Mouse (Mus musculus): ENCODE data around the gene Rora. TPM values are rescaled to one million over a fixed set of nuclear protein-coding genes. Genes with fewer than 3 reads are reported as not detected.

Gene Rora
- polyA plus RNA-seq, 1 experiment from 2014 or later, result 4.2 TPM

GRCm38 (mm10) chr9:68782011-68782410 is 128.4 kb downstream of the Rora start:
- Histone ChIP-seq H3K27ac (no peak overlapping the region), H3K27me3 (ENCODE audit: insufficient read depth, poor library complexity, severe bottlenecking) (no peaks in the 10 kb centered on the region), H3K9me3 (no peaks in the 10 kb centered on the region), H3K4me1 (replicated peaks) (0 out of 2 replicates have a peak, but pooled peaks cover 2% of the 10 kb centered on the region), H3K4me3 (no peak overlapping the region), H3K36me3 (no peaks in the 10 kb centered on the region)
- no peak for DNase-seq (ENCODE audit: low spot score)
- WGBS, result 75% methylated on average over 8 of the region's 8 CpGs

GRCm38 (mm10) chr9:68782604-68783003 is 129.0 kb downstream of the Rora start:
- DNase-seq (ENCODE audit: low spot score), result no peak
- H3K27ac ChIP-seq, result no peak overlapping the region
- 83% methylated on average over 5 of the region's 5 CpGs for WGBS

GRCm38 (mm10) chr9:68783246-68783645 is 129.7 kb downstream of the Rora start:
- H3K9me3 ChIP-seq, result no peaks in the 10 kb centered on the region
- no peaks in the 10 kb centered on the region for H3K4me1 ChIP-seq (replicated peaks)
- H3K27ac ChIP-seq, result no peak overlapping the region
- WGBS, result 83% methylated on average over 5 of the region's 5 CpGs
- no peak overlapping the region for H3K4me3 ChIP-seq
- no peak for DNase-seq (ENCODE audit: low spot score)
- H3K36me3 ChIP-seq, result no peaks in the 10 kb centered on the region
- H3K27me3 ChIP-seq (ENCODE audit: insufficient read depth, poor library complexity, severe bottlenecking), result no peaks in the 10 kb centered on the region

More at GRCm38 (mm10) chr9:68782604-68783003, 129.0 kb downstream of the Rora start:
- no peaks in the 10 kb centered on the region for H3K36me3 ChIP-seq
- H3K4me3 ChIP-seq, result no peak overlapping the region
- H3K4me1 ChIP-seq (replicated peaks), result no peaks in the 10 kb centered on the region
- H3K9me3 ChIP-seq, result no peaks in the 10 kb centered on the region
- H3K27me3 ChIP-seq (ENCODE audit: insufficient read depth, poor library complexity, severe bottlenecking), result no peaks in the 10 kb centered on the region

- Histone ChIP-seq H3K9me3 (no peaks in the 10 kb centered on the region), H3K36me3 (no peaks in the 10 kb centered on the region), H3K27ac (no peak overlapping the region), H3K4me1 (replicated peaks) (no peaks in the 10 kb centered on the region), H3K4me3 (no peak overlapping the region), H3K27me3 (ENCODE audit: insufficient read depth, poor library complexity, severe bottlenecking) (no peaks in the 10 kb centered on the region)
- no peak for DNase-seq (ENCODE audit: low spot score)
- 90% methylated on average over 8 of the region's 8 CpGs for WGBS
Measured at GRCm38 (mm10) chr9:68786614-68787293, 133.2 kb downstream of the Rora start.

GRCm38 (mm10) chr9:68787665-68788064 is 134.1 kb downstream of the Rora start:
- H3K27me3 ChIP-seq (ENCODE audit: insufficient read depth, poor library complexity, severe bottlenecking), result no peaks in the 10 kb centered on the region
- 88% methylated on average over 2 of the region's 2 CpGs for WGBS
- no peak overlapping the region for H3K27ac ChIP-seq

GRCm38 (mm10) chr9:68790922-68791321 is 137.3 kb downstream of the Rora start:
- H3K4me3 ChIP-seq, result no peak overlapping the region
- H3K9me3 ChIP-seq, result no peaks in the 10 kb centered on the region
- H3K36me3 ChIP-seq, result no peaks in the 10 kb centered on the region
- no peak for DNase-seq (ENCODE audit: low spot score)
- no peaks in the 10 kb centered on the region for H3K27me3 ChIP-seq (ENCODE audit: insufficient read depth, poor library complexity, severe bottlenecking)
- H3K27ac ChIP-seq, result no peak overlapping the region
- 95% methylated on average over 4 of the region's 4 CpGs for WGBS
- 0 out of 2 replicates have a peak, but pooled peaks cover 3% of the 10 kb centered on the region for H3K4me1 ChIP-seq (replicated peaks)

More at GRCm38 (mm10) chr9:68787665-68788064, 134.1 kb downstream of the Rora start:
- no peak overlapping the region for H3K4me3 ChIP-seq
- H3K4me1 ChIP-seq (replicated peaks), result no peaks in the 10 kb centered on the region
- H3K36me3 ChIP-seq, result no peaks in the 10 kb centered on the region
- H3K9me3 ChIP-seq, result no peaks in the 10 kb centered on the region
- DNase-seq (ENCODE audit: low spot score), result no peak

- 85% methylated on average over 16 of the region's 16 CpGs for WGBS
- H3K27ac ChIP-seq, result no peak overlapping the region
- H3K36me3 ChIP-seq, result no peaks in the 10 kb centered on the region
- no peak overlapping the region for H3K4me3 ChIP-seq
- 0 out of 2 replicates have a peak, but pooled peaks cover 3% of the 10 kb centered on the region for H3K4me1 ChIP-seq (replicated peaks)
- no peaks in the 10 kb centered on the region for H3K27me3 ChIP-seq (ENCODE audit: insufficient read depth, poor library complexity, severe bottlenecking)
- no peaks in the 10 kb centered on the region for H3K9me3 ChIP-seq
- DNase-seq (ENCODE audit: low spot score), result no peak
Measured at GRCm38 (mm10) chr9:68791982-68792540, 138.5 kb downstream of the Rora start.

- Histone ChIP-seq H3K27me3 (ENCODE audit: insufficient read depth, poor library complexity, severe bottlenecking) (no peaks in the 10 kb centered on the region), H3K36me3 (no peaks in the 10 kb centered on the region), H3K27ac (no peak overlapping the region), H3K4me3 (no peak overlapping the region), H3K4me1 (replicated peaks) (0 out of 2 replicates have a peak, but pooled peaks cover 3% of the 10 kb centered on the region), H3K9me3 (no peaks in the 10 kb centered on the region)
- 93% methylated on average over 13 of the region's 13 CpGs for WGBS
- DNase-seq (ENCODE audit: low spot score), result no peak
Measured at GRCm38 (mm10) chr9:68795314-68795713, 141.7 kb downstream of the Rora start.

- Histone ChIP-seq H3K9me3 (no peaks in the 10 kb centered on the region), H3K27ac (no peak overlapping the region), H3K4me3 (no peak overlapping the region), H3K4me1 (replicated peaks) (0 out of 2 replicates have a peak, but pooled peaks cover 3% of the 10 kb centered on the region), H3K27me3 (ENCODE audit: insufficient read depth, poor library complexity, severe bottlenecking) (no peaks in the 10 kb centered on the region), H3K36me3 (no peaks in the 10 kb centered on the region)
- DNase-seq (ENCODE audit: low spot score), result no peak
- whole genome bisulfite sequencing, result 85% methylated on average over 4 of the region's 4 CpGs
Measured at GRCm38 (mm10) chr9:68798221-68798620, 144.6 kb downstream of the Rora start.

GRCm38 (mm10) chr9:68799065-68799464 is 145.5 kb downstream of the Rora start:
- no peaks in the 10 kb centered on the region for H3K9me3 ChIP-seq
- H3K4me3 ChIP-seq, result no peak overlapping the region
- H3K4me1 ChIP-seq (replicated peaks), result 0 out of 2 replicates have a peak, but pooled peaks cover 6% of the 10 kb centered on the region
- H3K27ac ChIP-seq, result no peak overlapping the region
- DNase-seq (ENCODE audit: low spot score), result no peak
- H3K27me3 ChIP-seq (ENCODE audit: insufficient read depth, poor library complexity, severe bottlenecking), result no peaks in the 10 kb centered on the region
- H3K36me3 ChIP-seq, result no peaks in the 10 kb centered on the region
- 93% methylated on average over 6 of the region's 6 CpGs for WGBS

- Histone ChIP-seq H3K27ac (no peak overlapping the region), H3K4me1 (replicated peaks) (0 out of 2 replicates have a peak, but pooled peaks cover 7% of the 10 kb centered on the region), H3K4me3 (no peak overlapping the region), H3K36me3 (no peaks in the 10 kb centered on the region), H3K9me3 (no peaks in the 10 kb centered on the region), H3K27me3 (ENCODE audit: insufficient read depth, poor library complexity, severe bottlenecking) (no peaks in the 10 kb centered on the region)
- WGBS, result 66% methylated on average over 6 of the region's 6 CpGs
- no peak for DNase-seq (ENCODE audit: low spot score)
Measured at GRCm38 (mm10) chr9:68804229-68804628, 150.6 kb downstream of the Rora start.

GRCm38 (mm10) chr9:68805776-68806175 is 152.2 kb downstream of the Rora start:
- Histone ChIP-seq H3K27ac (no peak overlapping the region; the same call in 1 of the 2 replicates), H3K4me1 (replicated peaks) (0 out of 2 replicates have a peak, but pooled peaks cover 7% of the 10 kb centered on the region), H3K36me3 (no peaks in the 10 kb centered on the region), H3K27me3 (ENCODE audit: insufficient read depth, poor library complexity, severe bottlenecking) (no peaks in the 10 kb centered on the region), H3K9me3 (no peaks in the 10 kb centered on the region), H3K4me3 (no peak overlapping the region)
- WGBS, result 67% methylated on average over 5 of the region's 5 CpGs
- no peak for DNase-seq (ENCODE audit: low spot score)

- no peak overlapping the region for H3K4me3 ChIP-seq
- no peak overlapping the region for H3K27ac ChIP-seq
- no peaks in the 10 kb centered on the region for H3K36me3 ChIP-seq
- H3K4me1 ChIP-seq (replicated peaks), result peaks cover 7% of the 10 kb centered on the region; the same call in 1 of the 2 replicates
- DNase-seq (ENCODE audit: low spot score), result no peak
- no peaks in the 10 kb centered on the region for H3K27me3 ChIP-seq (ENCODE audit: insufficient read depth, poor library complexity, severe bottlenecking)
- 94% methylated on average over 2 of the region's 2 CpGs for WGBS
- no peaks in the 10 kb centered on the region for H3K9me3 ChIP-seq
Measured at GRCm38 (mm10) chr9:68807735-68808134, 154.1 kb downstream of the Rora start.

All from hindbrain, embryonic 10.5 days (tissue).